Mouse (Mus musculus) lung, postnatal 0 days (tissue): ENCODE measurements around the gene Nrxn1. TPM values are rescaled to one million over a fixed set of nuclear protein-coding genes. Genes with fewer than 3 reads are reported as not detected.
A peak's percentile ranks its signal among the peaks of the same experiment; 100 is the strongest.

Experiments used
- ATAC-seq: fragments of 200-750 bp; cut with Nextera tagmentation; 2 replicates; pipeline ENCODE4 v1.8.0; 2017; ENCODE audit warnings: moderate library complexity
- DNase-seq: peaks from one replicate; pipeline ENCODE4 v3.0.0-alpha.2; 2016; ENCODE audit warnings: low spot score
- H3K27ac ChIP-seq: fragments of 300-500 bp; sonication (generic); 2 replicates; pipeline ENCODE4 v1.5.1; 2014; ENCODE audit warnings: antibody characterized with exemption, mild to moderate bottlenecking, low read length, mixed read lengths
- H3K27me3 ChIP-seq: fragments of 300-500 bp; sonication (generic); replicated peaks from 2 replicates; pipeline ENCODE4 v1.6.1; 2014; ENCODE audit warnings: low read length, mixed read lengths; ENCODE audit not compliant: insufficient read depth
- H3K36me3 ChIP-seq: fragments of 300-500 bp; sonication (generic); 2 replicates; pipeline ENCODE4 v1.6.1; 2014; ENCODE audit warnings: low read length, mixed read lengths; ENCODE audit not compliant: insufficient read depth
- H3K4me1 ChIP-seq: fragments of 300-500 bp; sonication (generic); 2 replicates; pipeline ENCODE4 v1.6.1; 2014; ENCODE audit warnings: antibody characterized with exemption, low read depth, low read length, mixed read lengths; ENCODE audit not compliant: insufficient read depth
- H3K4me2 ChIP-seq: fragments of 300-500 bp; sonication (generic); replicated peaks from 2 replicates; pipeline ENCODE4 v1.6.1; 2014; ENCODE audit warnings: low read depth, mild to moderate bottlenecking, low read length, moderate library complexity, mixed read lengths
- H3K4me3 ChIP-seq: fragments of 300-500 bp; sonication (generic); 2 replicates; pipeline ENCODE4 v1.5.1; 2014; ENCODE audit warnings: low read depth, low read length
- H3K9ac ChIP-seq: fragments of 300-500 bp; sonication (generic); replicated peaks from 2 replicates; pipeline ENCODE4 v1.6.1; 2014; ENCODE audit warnings: low read depth, mild to moderate bottlenecking
- H3K9me3 ChIP-seq: fragments of 300-500 bp; sonication (generic); 2 replicates; pipeline ENCODE4 v1.6.1; 2016; ENCODE audit warnings: low read length, mixed read lengths
- CTCF ChIP-seq: IDR thresholded peaks from 2 replicates; pipeline ENCODE4 v1.5.1; 2016; ENCODE audit warnings: antibody characterized with exemption, mild to moderate bottlenecking
- EP300 ChIP-seq: IDR thresholded peaks from 2 replicates; pipeline ENCODE4 v1.6.1; 2016; ENCODE audit warnings: antibody characterized with exemption, mild to moderate bottlenecking, control low read depth
- WGBS: fragments of 180-500 bp; shearing (Covaris S2); extraction: QIAGEN DNeasy Blood & Tissue Kit; methylation state at CpG from one replicate; pipeline ENCODE4 v1.1.7; 2014; 5-methylcytosine and 5-hydroxymethylcytosine counted together
- polyA plus RNA-seq: library from polyadenylated mRNA; unstranded; fragments of >200 nt; fragmentation: Nextera tagmentation; extraction: Ambion mirVana; gene quantifications from 2 replicates; pipeline ENCODE4 v1.2.1, GENCODE M21; 2015

Gene Nrxn1
- polyA plus RNA-seq, 1 experiment from 2014 or later: 1.3 TPM

DNA sequence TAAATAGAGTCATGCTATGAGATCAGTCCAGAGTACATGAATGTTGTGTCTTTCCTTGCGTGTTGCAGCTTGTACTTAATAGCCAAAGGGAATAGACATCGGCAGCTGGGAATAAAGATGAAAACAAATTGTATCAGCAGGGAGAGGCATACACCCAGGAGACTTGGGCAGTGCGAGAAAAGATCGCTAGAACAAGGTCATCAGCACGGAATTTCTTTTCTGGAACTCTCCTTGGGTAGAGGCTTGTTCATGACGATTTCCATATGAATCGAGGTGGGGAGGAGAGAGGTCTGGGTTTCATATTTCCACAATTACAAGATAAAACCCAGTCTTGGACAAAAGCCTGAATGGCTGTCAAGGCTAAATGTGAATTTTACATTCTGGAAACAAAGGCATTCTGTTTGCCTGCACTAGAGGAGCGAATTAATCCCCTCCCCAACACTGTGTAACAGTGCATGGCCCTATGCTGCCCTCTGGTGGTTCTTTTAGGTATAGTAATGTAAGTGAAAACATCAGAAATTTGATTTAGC, 508.1 kb downstream of the Nrxn1 start:
- ATAC-seq (peak; percentile 57), DNase-seq (peak; percentile 57)
- no peaks in the 10 kb centered on the region for H3K4me1 ChIP-seq
- TF ChIP-seq EP300 (no peak), CTCF (peak; percentile 83)
- 42% methylated on average over 8 of the region's 8 CpGs for WGBS
- no peaks in the 10 kb centered on the region for H3K27me3 ChIP-seq
- H3K4me3 ChIP-seq: no peak overlapping the region
- no peak overlapping the region for H3K27ac ChIP-seq
- no peaks in the 10 kb centered on the region for H3K36me3 ChIP-seq
- peak overlapping the region; percentile 38 for H3K4me2 ChIP-seq
- no peaks in the 10 kb centered on the region for H3K9me3 ChIP-seq
- H3K9ac ChIP-seq: no peak overlapping the region

DNA sequence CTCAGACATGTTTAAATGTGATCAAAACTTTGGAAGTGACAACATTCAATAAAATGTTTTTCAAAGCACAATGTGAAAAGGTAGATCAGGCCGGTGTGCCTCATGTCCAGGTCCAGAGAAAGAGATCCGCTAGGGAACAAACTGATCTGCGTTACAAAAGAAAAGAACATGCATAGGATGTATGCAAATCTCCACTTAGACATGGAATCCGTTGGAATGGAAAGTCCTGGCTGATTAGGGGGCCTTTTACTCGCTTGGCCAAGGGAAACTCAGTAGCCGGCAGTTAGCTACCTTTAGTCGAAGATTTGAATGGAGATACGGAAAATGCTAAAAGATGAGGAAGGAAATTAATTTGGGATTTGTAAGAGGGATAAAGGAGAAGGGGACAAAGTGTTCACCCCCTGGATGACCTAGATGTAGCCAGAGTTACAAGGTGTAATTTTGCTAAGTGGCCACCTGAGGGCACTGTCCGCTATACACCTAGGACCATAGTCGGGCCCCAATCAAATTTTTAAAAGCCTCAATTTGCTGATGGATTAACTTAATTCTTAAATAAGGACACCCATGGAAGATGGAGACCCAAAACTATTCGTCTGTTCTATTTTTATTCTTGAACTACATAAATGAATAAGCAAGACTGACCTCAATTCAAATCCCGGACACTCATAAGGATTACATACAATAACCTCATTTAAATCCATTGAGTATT, 508.9 kb downstream of the Nrxn1 start:
- WGBS: 56% methylated on average over 12 of the region's 12 CpGs
- DNase-seq: peak; percentile 44

DNA sequence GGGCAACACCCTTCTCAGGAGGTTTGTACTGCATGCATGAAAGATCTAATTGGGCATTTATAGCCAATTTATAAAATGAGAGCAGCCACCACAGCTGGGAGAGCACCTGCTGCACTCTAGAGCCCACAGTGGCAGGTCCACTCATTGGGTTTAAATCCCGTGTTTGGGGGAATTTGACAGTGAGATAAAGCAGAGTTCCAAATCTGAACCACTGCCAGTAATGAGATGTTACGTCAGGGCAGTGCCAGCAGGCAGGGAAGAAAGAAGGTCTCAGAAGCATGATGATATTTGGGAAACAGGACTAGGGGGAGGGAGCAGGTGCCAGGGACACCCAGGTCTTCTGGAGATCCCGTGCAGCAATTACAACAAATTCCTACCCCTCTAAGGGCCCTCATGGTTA, 509.7 kb downstream of the Nrxn1 start:
- no peak for ATAC-seq
- TF ChIP-seq CTCF: no peak

More for the DNA sequence above, 508.9 kb downstream of the Nrxn1 start:
- Histone ChIP-seq H3K27ac (no peak overlapping the region), H3K4me2 (no peak overlapping the region), H3K27me3 (no peaks in the 10 kb centered on the region), H3K4me1 (no peaks in the 10 kb centered on the region), H3K36me3 (no peaks in the 10 kb centered on the region), H3K9me3 (no peaks in the 10 kb centered on the region), H3K4me3 (no peak overlapping the region), H3K9ac (no peak overlapping the region)
- no peak for ATAC-seq
- peak; percentile 60 for TF ChIP-seq CTCF
- no peak for TF ChIP-seq EP300

DNA sequence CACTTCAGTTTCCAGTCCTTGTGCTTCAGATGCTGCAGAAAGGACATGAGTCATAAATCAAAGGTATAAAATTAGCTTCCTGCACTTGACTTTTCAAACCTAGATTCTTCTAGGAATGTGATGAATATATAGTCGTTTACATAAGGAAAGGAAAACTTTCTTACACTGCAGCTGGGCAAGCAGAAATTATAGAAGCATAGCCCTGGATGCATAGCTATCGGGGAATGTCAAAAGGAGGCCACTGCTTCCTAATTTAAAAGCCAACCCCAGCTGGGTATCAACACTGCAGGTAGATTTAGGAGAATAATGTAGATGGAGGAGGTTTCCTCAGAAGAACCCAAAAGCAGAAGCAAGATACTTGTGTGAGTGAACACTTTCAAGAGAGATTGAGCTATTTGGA, 523.0 kb downstream of the Nrxn1 start:
- no peak overlapping the region for H3K4me3 ChIP-seq
- no peak for TF ChIP-seq CTCF
- TF ChIP-seq EP300: no peak
- 38% methylated on average over 2 of the region's 2 CpGs for WGBS
- no peaks in the 10 kb centered on the region for H3K4me1 ChIP-seq
- ATAC-seq (no peak), DNase-seq (no peak)
- H3K4me2 ChIP-seq: no peak overlapping the region
- H3K9ac ChIP-seq: no peak overlapping the region
- H3K27ac ChIP-seq: no peak overlapping the region
- H3K9me3 ChIP-seq: no peaks in the 10 kb centered on the region
- no peaks in the 10 kb centered on the region for H3K27me3 ChIP-seq
- no peaks in the 10 kb centered on the region for H3K36me3 ChIP-seq

More for the DNA sequence above, 509.7 kb downstream of the Nrxn1 start:
- Histone ChIP-seq H3K9me3 (no peaks in the 10 kb centered on the region), H3K36me3 (no peaks in the 10 kb centered on the region), H3K27me3 (no peaks in the 10 kb centered on the region), H3K4me3 (no peak overlapping the region), H3K9ac (no peak overlapping the region), H3K4me2 (no peak overlapping the region), H3K4me1 (no peaks in the 10 kb centered on the region), H3K27ac (no peak overlapping the region)
- WGBS: 53% methylated on average over 3 of the region's 3 CpGs
- no peak for DNase-seq

DNA sequence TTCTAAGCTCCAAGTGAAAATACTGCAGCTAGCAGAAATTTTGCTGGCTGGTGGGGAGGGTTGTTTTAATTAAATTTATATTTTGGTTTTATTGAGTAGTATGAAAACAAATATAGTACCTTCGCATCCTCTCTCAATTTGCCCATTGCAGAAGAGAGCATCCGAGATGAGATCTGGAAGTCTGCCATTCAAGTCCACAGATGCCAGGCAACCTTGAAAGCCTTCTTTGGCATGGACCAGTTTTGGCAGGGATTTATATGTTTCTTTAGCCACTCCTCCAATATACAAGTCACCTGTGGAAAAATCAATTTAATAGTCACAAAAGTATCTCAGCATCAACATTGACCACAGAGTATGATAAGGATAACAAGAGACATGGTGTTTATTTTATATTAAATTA, 527.7 kb downstream of the Nrxn1 start:
- DNase-seq: no peak
- no peak for ATAC-seq
- H3K4me3 ChIP-seq: no peak overlapping the region
- TF ChIP-seq EP300 (no peak), CTCF (no peak)
- H3K4me2 ChIP-seq: no peak overlapping the region
- H3K36me3 ChIP-seq: no peaks in the 10 kb centered on the region
- WGBS: 83% methylated on average over 2 of the region's 2 CpGs
- no peak overlapping the region for H3K27ac ChIP-seq
- H3K9me3 ChIP-seq: no peaks in the 10 kb centered on the region
- no peaks in the 10 kb centered on the region for H3K4me1 ChIP-seq
- H3K27me3 ChIP-seq: no peaks in the 10 kb centered on the region
- H3K9ac ChIP-seq: no peak overlapping the region

DNA sequence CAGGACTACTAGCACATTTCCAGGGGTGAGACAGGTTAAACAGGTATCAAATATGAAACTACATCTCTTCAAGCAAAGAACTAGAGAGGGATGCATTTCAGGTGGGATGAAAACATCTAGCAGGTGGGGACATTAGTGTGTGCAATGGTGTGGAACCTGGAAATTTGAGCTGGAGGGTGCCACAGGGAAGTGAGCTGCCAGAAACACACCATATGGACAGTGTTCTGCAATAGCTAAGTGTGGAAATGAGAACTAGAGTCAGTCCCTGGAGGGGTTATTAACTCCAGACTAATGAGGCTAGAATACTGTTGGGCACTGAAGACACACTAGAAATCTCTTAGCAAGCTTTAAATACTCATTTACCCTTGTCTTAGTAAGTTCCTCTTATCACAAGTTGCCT, 536.5 kb downstream of the Nrxn1 start:
- no peak overlapping the region for H3K4me3 ChIP-seq
- no peak for DNase-seq
- ATAC-seq: no peak

More for the DNA sequence above, 536.5 kb downstream of the Nrxn1 start:
- Histone ChIP-seq H3K9ac (no peak overlapping the region), H3K4me1 (no peaks in the 10 kb centered on the region), H3K4me2 (no peak overlapping the region), H3K36me3 (no peaks in the 10 kb centered on the region), H3K27me3 (no peaks in the 10 kb centered on the region), H3K9me3 (no peaks in the 10 kb centered on the region), H3K27ac (no peak overlapping the region)
- TF ChIP-seq CTCF (no peak), EP300 (no peak)
